Mouse (Mus musculus) liver, adult 2 months (tissue): Measurements from ENCODE around the gene Lpp.

Experiments used
- CTCF ChIP-seq: fragments of 200-500 bp; IDR thresholded peaks from 2 replicates; pipeline ENCODE4 v1.5.1; 2011; ENCODE audit warnings: low read depth, low read length, control low read depth
- POLR2A ChIP-seq: fragments of 200-500 bp; IDR thresholded peaks from 2 replicates; pipeline ENCODE4 v1.6.1; 2011; ENCODE audit warnings: low read length, control low read depth; ENCODE audit not compliant: insufficient read depth; ENCODE audit errors: extremely low read depth

DNA sequence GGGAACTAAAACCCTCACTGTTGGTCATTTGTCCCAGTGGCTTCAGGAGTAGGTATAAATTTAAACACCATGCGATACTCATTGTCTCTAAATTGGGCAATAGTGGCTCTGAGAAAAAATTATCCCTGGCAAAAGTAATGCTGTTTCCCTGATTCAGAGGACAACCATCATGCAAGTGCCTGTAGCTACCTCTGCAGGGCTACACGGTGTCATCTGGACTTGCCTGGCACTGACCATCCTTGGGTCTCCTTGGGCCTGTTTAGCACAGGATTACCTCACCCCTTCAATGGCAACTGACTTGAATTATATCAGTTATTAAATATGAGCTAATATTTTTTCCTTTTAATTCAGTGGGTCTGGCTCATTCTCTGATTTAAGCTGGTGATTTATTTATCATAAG is 70.5 kb downstream of the Lpp start:
- no peak for TF ChIP-seq POLR2A
- no peak for TF ChIP-seq CTCF
